Mouse (Mus musculus): ENCODE measurements around the gene Gm973. TPM values are rescaled to one million over a fixed set of nuclear protein-coding genes. Genes with fewer than 3 reads are reported as not detected.

The Gm973 gene
- polyA plus RNA-seq (2021; fragmentation: Nextera tagmentation), result 7.7 and 10.3 TPM in 2 replicates
- long read RNA-seq, experiment 1, partial matches to known transcripts, result 8 of 27 reads
- long read RNA-seq, experiment 1, other reads (novel, unspliced or antisense), result 19 of 27 reads
- long read RNA-seq, experiment 2, partial matches to known transcripts, result 1 of 4 reads
- long read RNA-seq, experiment 2, other reads (novel, unspliced or antisense), result 3 of 4 reads

DNA sequence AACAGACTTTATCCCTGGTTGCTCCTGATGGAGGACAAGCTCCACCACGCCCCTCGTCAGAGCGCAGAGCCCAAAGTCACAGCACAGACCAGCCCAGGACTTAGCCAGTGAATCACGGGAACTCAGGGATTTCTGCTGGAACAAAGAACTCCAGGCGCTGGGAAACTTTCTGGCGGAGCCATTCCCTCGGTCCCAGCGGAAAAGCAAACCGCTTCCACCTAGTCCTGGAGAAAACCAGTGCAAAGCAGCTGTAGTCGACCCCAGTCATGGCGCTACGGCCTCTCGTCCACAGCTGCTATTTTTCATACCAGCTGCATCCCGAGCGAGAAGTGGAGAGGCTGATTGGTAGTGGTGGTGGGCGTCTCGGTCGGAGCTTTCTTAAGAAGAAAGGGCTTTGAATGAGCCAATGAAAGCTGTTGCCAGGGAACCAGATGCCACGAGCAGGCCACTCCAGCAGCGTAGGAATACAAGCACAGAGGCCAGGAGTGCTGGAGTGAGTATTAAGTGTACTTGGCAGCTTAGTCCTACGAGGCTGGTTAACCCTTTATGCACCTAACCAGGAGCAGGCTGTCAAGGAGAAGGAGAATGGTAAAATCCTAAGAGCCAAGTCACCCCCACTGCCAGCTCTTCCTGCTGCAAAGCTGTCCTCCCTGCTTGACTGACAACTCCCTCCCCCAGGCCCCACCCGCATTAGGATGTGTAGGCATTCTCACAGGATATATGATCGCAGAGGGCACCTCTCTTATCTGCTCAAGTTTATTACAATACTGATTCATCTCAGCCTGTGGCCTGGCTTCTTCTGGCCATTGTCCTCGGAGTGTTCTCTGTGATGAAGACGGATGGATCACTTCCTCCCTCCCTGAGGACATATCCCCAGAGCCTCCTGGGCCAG is at the start of gene Gm973:
TSS of gene Gm973 (plus strand) at position 239 of the 892 bp plus-strand sequence.

DNA sequence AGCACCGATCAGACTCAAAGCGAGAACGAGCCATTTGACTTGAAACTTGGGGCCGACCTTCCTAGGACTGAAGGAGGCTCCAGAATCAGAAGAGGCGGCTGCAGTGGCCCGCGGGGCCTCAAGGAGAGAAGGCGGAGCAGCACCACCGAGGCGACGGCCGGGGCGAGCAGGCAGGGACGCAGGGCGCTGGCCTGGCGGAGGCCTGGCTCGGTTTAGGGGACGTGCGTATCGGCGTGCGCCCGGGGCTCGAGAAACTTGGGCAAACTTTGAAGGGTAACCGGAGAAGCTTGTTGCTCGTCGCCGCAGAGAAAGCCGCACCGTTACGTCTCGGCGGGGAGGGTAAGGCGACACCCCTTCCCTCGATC is 33.8 kb upstream of the Gm973 start, which contains the start of gene Fzd7:
TSS of gene Fzd7 (plus strand) at position 94 of the 365 bp plus-strand sequence.

DNA sequence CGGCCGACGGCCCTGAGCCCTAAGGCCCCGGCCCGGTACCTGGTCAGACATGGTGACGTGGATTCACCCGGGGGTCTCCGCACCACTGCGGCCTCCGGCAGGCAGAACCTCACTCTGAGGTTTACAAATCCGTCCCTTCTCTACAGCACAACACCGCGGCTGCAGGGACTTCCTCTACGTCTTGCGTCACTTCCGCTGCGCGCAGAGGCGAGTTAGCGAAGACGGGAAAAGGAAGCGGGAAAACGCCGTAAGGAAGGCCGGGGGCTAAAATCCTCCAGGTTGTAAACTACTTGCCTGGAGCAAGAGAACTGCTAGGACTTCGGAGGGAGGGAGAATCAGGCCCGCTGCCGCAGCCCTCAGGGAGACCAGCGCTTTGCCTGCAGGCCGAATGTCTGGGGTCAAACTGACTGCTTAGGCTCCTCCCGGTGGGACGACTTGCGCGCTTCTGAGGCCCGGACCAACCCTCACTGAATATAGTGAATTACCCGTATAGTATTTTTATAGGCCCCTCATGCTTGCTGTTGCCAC is 154.6 kb downstream of the Gm973 start, which contains the start of gene Sumo1:
TSS of gene Sumo1 (minus strand) at position 194 of the 528 bp plus-strand sequence.

DNA sequence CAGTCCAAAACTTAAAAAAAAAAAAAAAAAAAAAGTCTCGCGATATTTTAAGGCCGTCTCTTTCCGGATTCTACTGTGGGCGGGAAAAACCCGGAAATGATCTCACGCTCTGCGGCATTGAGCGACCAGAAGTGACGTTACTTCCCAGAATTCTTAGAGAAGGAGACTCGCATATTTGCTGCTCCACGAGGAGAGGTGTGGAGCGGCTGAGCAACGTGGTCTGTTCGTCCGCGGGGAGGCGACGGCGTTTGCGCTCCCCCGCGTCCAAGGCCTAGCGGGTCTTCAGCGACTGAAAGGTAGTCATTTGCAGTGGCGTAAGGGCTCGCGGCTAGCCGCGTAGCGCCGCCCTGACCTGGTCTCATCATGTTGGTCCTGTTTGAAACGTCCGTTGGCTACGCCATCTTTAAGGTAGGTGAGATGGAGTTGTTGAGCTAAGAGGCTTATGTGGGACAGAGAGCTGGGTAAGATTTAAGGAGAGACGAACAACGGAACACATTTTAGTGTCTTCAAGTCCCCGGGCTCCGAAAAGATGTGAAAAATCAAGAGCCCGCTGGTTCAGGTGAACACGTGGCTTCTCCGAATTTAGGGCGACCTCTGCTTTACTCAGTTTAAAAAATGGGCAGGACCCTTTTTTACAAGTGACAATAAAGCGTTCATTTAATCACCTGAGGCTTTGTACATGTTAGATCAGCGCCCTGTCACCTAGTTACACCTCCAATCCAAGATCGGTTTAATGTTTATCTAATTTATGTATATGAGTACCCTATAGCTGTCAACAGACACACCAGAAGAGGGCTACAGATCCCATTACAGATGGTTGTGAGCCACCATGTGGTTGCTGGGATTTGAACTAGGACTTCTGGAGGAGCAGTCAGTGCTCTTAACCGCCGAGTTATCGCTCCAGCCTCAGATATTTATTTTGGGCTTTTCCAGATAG is 169.0 kb downstream of the Gm973 start, which contains the start of gene Nop58:
TSS of gene Nop58 (plus strand) at position 153 of the 937 bp plus-strand sequence.

Other genes with a start within 250 kb of the Gm973 start
- 0.78 and 2.3 TPM in 2 replicates for gene Fzd7, start 33.8 kb upstream of the Gm973 start, polyA plus RNA-seq (2021; fragmentation: Nextera tagmentation)
- gene Sumo1, start 154.6 kb downstream of the Gm973 start, polyA plus RNA-seq (2021; fragmentation: Nextera tagmentation), result 263 and 315 TPM in 2 replicates
- gene Nop58, start 168.7 kb downstream of the Gm973 start, polyA plus RNA-seq (2021; fragmentation: Nextera tagmentation), result 39.1 and 48.5 TPM in 2 replicates
- gene Bmpr2, start 247.1 kb downstream of the Gm973 start, polyA plus RNA-seq (2021; fragmentation: Nextera tagmentation), result 6.2 and 10.2 TPM in 2 replicates